Mouse (Mus musculus): Measurements from ENCODE around the gene Mad2l1bp. TPM values are rescaled to one million over a fixed set of nuclear protein-coding genes. Genes with fewer than 3 reads are reported as not detected.

The Mad2l1bp gene
- polyA plus RNA-seq, 1 experiment from 2014 or later = 29.3 TPM

DNA sequence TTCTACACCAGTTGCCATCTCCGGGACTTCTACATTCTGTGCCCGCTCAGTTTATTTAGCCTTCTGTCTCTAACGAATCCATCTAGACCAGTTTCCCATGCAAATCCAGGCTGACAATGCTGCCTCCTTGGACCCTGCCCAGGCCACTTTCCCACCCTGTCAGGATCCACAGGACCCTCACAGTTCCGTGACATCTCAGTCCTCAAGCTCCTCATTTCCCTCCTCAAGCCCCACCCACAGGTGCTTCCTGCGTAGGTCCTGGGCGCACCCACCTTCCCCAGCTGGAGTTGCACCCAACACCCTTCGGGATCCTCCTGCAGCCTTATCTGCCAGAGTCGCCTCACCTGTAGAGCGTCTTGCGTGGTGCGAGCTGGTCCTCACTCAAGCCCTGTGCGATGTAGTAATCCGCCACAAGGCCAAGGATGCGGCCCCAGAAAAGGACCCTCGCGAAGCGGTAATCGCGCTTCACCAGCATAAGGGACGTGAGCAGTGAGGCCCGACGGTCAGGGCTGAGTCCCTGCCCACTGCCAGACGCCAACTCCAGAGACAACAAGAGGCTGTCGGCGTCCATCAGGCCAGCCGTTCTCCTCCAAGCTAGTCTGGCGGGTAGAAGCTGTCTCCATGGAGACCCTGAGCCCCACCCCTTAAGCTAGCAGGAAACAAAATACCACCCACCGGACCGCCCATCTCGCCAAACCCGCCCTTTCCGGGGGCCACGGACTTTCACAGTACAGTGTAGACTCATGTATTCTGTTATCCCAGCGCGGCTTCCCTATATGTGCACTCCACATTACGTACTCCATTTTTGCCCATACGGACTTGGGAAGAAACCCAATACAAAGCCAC is 9.6 kb downstream of the Mad2l1bp start, which contains the start of gene Rsph9:
Gene Rsph9, minus strand, starts transcription at position 639 of the 846 bp plus-strand sequence.
- H3K27ac ChIP-seq (replicated peaks) = no peak within 1 kb of the TSS
- H3K4me3 ChIP-seq = peak within 1 kb of the TSS; percentile 51
- H3K4me2 ChIP-seq (replicated peaks) = peak within 1 kb of the TSS; percentile 61
- no peaks in the 10 kb centered on the region; the same call in 1 of the 2 replicates for H3K27me3 ChIP-seq
- no peaks in the 10 kb centered on the region for H3K9me3 ChIP-seq
- peaks cover 16% of the 10 kb centered on the region for H3K4me1 ChIP-seq
- H3K36me3 ChIP-seq = peaks cover 32% of the 10 kb centered on the region
- H3K9ac ChIP-seq (replicated peaks) = peak within 1 kb of the TSS; percentile 57
- WGBS = 6% methylated on average over 37 of the region's 37 CpGs
- peak; percentile 97 for ATAC-seq (ENCODE audit: low FRiP score, low read depth)

DNA sequence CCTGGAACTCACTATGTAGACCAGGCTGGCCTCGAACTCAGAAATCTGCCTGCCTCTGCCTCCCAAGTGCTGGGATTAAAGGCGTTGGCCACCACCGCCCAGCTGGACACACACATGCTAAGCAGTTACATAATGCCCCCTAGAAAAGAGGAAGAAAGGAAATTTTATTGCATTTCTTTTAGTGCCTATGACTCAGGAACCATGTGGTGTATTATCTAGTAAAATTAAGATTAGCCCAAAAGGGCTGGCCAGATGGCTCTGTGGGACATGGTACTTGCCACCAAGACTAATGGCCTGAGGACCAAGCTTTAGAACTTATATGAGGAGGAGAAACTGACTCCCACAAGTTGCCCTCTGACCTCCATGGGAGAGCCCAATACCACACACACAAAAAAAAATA is 13.5 kb downstream of the Mad2l1bp start:
- no peak overlapping the region for H3K9ac ChIP-seq (replicated peaks)
- peaks cover 16% of the 10 kb centered on the region for H3K4me1 ChIP-seq
- peaks cover 4% of the 10 kb centered on the region for H3K36me3 ChIP-seq
- WGBS = 88% methylated on average over 3 of the region's 3 CpGs
- H3K4me3 ChIP-seq = no peak overlapping the region
- no peak overlapping the region for H3K4me2 ChIP-seq (replicated peaks)
- ATAC-seq (ENCODE audit: low FRiP score, low read depth) = no peak
- H3K9me3 ChIP-seq = no peaks in the 10 kb centered on the region
- H3K27me3 ChIP-seq = no peaks in the 10 kb centered on the region; the same call in 1 of the 2 replicates
- H3K27ac ChIP-seq (replicated peaks) = no peak overlapping the region

DNA sequence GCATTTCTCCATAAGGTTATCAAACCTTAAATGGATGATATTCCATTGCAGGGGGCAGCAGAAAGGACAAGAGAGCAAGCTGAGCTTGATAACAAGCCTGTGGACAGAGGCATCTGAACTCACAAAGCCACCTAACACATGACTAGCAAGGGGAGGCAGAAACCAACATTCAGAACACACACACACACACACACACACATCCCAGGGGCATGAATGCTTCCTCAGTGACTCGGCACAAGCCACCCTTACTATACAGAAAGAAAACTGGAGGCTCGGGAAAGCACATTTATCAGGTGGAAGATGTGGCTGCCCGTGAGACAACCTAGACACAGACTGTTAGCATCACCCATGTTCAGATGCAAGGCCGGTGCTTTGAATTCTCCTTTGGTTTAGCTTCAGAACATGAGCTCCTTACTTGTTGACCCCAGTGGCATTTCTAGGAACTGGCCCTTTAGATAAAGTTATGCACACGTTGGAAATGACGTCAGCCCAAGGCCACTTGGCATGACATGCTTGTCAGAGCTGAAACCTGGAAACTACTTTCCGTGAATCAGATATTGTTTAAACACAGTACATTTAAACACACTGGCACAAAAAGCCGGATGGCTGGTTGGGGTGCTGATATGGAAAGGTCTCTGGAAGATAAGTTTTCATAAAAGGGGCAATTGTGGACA is 14.7 kb downstream of the Mad2l1bp start:
- WGBS = 85% methylated on average over 8 of the region's 8 CpGs
- Histone ChIP-seq H3K4me2 (replicated peaks) (no peak overlapping the region), H3K4me3 (no peak overlapping the region), H3K27me3 (no peaks in the 10 kb centered on the region; the same call in 1 of the 2 replicates), H3K4me1 (peaks cover 10% of the 10 kb centered on the region), H3K36me3 (peaks cover 4% of the 10 kb centered on the region), H3K27ac (replicated peaks) (no peak overlapping the region), H3K9ac (replicated peaks) (no peak overlapping the region), H3K9me3 (no peaks in the 10 kb centered on the region)
- no peak for ATAC-seq (ENCODE audit: low FRiP score, low read depth)

DNA sequence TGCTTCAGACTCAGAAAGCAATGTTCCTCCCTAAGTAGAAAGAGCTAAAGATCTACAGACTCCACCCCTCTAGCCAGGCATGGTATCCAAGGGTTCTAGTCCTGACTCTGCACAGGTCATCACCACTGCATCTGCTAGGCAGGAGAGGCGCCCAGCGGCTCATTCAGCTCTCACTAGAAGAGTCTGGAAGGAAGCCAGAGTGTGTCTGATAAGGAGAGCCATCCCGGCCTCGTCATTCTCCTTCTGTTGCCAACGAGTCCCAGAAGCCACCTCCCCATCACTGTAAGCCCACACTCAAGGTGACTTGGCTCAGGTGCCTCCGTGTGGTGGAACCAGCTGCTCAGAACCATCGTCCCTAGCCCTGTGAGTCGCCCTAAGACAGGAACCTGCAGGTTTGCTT is 20.5 kb downstream of the Mad2l1bp start:
- Histone ChIP-seq H3K9ac (replicated peaks) (no peak overlapping the region), H3K4me3 (no peak overlapping the region), H3K9me3 (no peaks in the 10 kb centered on the region), H3K36me3 (peaks cover 33% of the 10 kb centered on the region), H3K4me1 (peaks cover 4% of the 10 kb centered on the region), H3K27ac (replicated peaks) (no peak overlapping the region), H3K4me2 (replicated peaks) (no peak overlapping the region), H3K27me3 (no peaks in the 10 kb centered on the region)
- 84% methylated on average over 8 of the region's 8 CpGs for WGBS
- no peak for ATAC-seq (ENCODE audit: low FRiP score, low read depth)

DNA sequence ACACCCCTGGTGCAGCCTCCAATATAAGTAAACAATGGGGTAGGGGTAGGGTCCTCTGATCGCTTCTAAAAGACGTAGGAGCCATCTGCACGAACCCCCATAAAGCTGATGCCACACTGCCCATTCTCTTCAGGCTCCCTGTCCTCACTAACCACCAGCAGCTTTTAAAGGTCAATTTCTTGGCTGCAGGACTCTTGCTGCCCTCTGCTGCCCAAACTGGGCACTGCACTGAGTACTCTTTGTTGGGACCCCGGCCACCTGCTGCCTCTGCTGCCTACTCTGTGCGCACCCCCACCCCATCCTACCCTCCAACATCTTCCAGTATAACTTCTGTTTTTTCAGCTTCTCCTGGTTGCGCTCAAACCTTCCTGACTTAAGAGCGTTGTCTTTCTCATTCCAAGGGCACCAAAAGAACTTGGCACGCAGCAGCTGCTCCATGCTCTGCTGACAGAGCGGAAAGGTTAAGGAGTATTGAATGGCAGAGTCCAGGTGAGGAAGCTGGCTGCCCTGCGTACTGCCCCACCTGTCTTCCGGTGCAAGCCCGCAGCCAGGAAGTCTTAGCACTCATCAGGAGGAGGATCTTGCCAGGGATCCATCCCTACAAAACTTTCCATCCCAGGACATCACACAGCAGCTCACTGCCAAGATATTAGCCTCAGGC is 21.2 kb downstream of the Mad2l1bp start:
- Histone ChIP-seq H3K27ac (replicated peaks) (no peak overlapping the region), H3K4me1 (peaks cover 4% of the 10 kb centered on the region), H3K9ac (replicated peaks) (0 out of 2 replicates have a peak overlapping the region, but pooled peaks have one; percentile 4), H3K27me3 (no peaks in the 10 kb centered on the region), H3K9me3 (no peaks in the 10 kb centered on the region), H3K36me3 (peaks cover 39% of the 10 kb centered on the region), H3K4me3 (no peak overlapping the region), H3K4me2 (replicated peaks) (no peak overlapping the region)
- peak; percentile 65; the same call in 1 of the 2 replicates for ATAC-seq (ENCODE audit: low FRiP score, low read depth)
- 15% methylated on average over 12 of the region's 12 CpGs for WGBS

DNA sequence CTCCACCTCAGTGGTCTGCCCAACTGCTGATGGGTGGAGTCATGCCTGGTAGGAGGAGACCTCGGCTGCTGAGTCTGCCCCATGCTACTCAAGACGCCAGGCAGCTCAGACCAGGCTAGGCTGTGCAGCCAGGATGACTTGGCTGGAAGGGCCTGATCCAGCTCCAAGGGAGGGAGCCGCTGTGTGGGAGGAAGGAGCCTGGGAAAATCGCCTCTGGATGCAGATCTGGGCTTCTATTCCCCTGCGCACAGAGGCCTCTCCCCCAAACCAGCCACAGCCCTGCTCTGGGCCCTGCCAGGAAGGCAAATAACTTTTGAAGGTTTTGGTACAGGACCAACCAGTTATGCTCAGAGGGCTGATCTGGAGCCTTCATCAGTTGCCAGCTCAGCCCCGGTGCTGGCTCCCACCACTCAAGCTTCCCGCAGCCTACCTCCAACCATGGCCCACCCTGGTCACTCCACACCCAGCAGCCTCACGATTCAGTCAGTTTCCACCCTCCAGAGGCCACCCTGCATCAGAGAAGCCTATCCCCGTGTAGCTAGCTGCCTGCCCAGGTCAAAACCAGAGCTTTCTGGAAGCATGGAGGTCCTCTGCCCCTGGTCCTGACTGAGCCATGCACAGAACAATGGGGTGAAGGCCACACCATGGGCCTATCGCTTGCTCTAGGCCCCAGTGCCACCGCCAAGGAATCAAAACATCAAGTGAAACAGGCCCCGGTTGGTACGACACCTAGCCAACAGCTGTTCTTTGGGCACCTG is 23.4 kb downstream of the Mad2l1bp start:
- H3K9ac ChIP-seq (replicated peaks) = no peak overlapping the region
- no peak overlapping the region for H3K4me2 ChIP-seq (replicated peaks)
- H3K27me3 ChIP-seq = no peaks in the 10 kb centered on the region
- peaks cover 58% of the 10 kb centered on the region for H3K36me3 ChIP-seq
- H3K27ac ChIP-seq (replicated peaks) = no peak overlapping the region
- WGBS = 77% methylated on average over 13 of the region's 13 CpGs
- H3K4me1 ChIP-seq = peaks cover 4% of the 10 kb centered on the region
- H3K4me3 ChIP-seq = no peak overlapping the region
- ATAC-seq (ENCODE audit: low FRiP score, low read depth) = no peak
- H3K9me3 ChIP-seq = no peaks in the 10 kb centered on the region

DNA sequence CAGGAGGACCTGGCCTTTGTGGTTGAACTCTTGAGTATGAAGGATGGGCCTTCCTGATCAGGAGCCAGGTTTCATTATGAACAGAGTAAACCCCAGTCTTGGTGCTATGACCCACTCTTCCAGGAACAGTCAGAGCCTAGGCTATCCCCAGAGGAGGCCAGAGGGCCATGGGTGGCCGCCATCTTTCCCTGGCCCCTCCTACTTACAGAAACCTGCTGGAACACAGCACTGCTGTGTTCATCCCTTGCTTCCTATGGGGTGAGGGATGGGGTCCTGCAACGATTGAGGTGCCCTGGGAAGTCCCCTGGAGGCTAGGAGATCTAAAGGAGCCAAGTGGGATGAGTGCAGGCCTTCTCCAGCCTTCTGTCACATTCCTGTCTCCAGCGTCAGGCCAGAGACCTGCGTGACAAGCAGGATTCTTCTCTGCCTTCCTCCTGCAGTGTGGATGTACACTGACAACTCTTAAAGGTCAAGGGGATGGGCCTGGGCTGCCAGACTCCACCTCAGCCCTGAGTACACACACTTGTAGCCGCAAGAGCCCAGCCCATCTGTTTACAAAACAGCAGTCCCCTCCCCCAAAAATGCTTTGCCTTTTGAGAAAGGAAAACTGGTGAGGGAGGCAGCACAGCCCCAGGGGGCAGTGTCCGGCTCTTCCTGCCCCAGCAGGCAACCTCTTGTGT is 25.4 kb downstream of the Mad2l1bp start:
- no peaks in the 10 kb centered on the region for H3K27me3 ChIP-seq
- no peak overlapping the region for H3K4me3 ChIP-seq
- no peak overlapping the region for H3K9ac ChIP-seq (replicated peaks)
- H3K27ac ChIP-seq (replicated peaks) = no peak overlapping the region
- no peak for ATAC-seq (ENCODE audit: low FRiP score, low read depth)
- 87% methylated on average over 6 of the region's 6 CpGs for WGBS
- H3K4me2 ChIP-seq (replicated peaks) = no peak overlapping the region
- no peaks in the 10 kb centered on the region for H3K9me3 ChIP-seq
- H3K36me3 ChIP-seq = peaks cover 77% of the 10 kb centered on the region
- peaks cover 4% of the 10 kb centered on the region for H3K4me1 ChIP-seq

DNA sequence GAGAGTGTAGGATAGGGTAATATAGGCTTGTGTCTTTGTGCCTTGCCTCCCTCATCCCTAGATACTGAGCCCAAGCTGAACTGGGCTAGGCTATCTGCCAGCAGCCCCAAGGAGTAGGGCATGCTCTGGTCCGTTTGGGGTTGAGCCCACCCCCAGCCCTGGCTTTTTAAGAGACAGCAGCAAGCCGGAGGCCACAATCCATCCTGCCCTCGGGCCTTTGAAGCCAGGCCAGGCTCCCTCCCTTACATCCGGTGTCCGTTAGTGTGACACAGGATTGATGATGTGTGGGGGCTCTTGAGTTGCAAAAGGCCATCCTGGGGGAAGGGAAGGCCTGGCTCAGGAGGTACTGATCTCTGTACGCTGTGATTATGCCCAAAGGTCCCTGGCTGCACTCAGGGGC is 26.7 kb downstream of the Mad2l1bp start:
- Histone ChIP-seq H3K27me3 (no peaks in the 10 kb centered on the region), H3K4me1 (no peaks in the 10 kb centered on the region), H3K9ac (replicated peaks) (no peak overlapping the region), H3K9me3 (no peaks in the 10 kb centered on the region), H3K27ac (replicated peaks) (no peak overlapping the region), H3K4me2 (replicated peaks) (no peak overlapping the region), H3K4me3 (no peak overlapping the region), H3K36me3 (peaks cover 88% of the 10 kb centered on the region)
- 89% methylated on average over 6 of the region's 6 CpGs for WGBS
- ATAC-seq (ENCODE audit: low FRiP score, low read depth) = no peak

DNA sequence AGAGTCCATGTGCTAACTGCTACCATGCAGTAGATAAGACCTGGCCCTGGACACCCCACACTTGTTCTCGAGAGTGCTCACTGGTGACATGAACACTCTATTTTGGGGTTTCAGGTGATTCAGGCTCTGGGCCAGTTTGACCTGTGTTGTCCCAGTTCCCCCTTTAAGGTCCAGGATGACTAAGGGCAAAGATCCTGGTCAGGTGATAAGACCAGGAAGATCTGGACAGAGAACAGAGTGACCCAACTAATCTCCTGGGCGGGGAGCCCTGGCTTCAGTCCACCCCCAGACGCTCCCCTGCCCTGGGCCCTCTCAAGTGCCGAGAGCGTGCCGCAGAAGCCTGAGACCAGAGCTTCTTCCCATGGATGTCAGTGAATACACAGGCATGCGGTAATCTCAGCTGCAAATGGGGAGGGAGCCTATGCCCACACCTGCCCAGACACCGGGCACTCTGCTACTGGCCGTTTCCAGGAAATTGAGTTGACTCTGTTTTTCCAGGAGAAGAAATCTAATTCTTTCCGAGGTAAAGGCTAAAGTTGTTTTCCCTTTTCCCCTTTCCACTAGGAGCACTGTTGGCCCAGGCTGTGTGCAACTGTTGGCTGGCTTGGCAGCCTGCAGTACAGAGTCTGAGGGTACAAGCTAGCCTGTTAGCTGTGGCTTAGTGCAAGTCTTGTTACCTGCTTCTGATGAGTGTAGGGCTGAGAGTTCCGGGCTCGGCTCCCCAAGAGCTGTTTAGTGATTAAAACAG is 29.2 kb downstream of the Mad2l1bp start:
- no peaks in the 10 kb centered on the region for H3K4me1 ChIP-seq
- H3K36me3 ChIP-seq = peaks cover 88% of the 10 kb centered on the region
- H3K9ac ChIP-seq (replicated peaks) = no peak overlapping the region
- H3K4me2 ChIP-seq (replicated peaks) = no peak overlapping the region
- ATAC-seq (ENCODE audit: low FRiP score, low read depth) = no peak
- 90% methylated on average over 12 of the region's 12 CpGs for WGBS
- no peaks in the 10 kb centered on the region for H3K27me3 ChIP-seq
- H3K4me3 ChIP-seq = no peak overlapping the region
- no peaks in the 10 kb centered on the region for H3K9me3 ChIP-seq
- H3K27ac ChIP-seq (replicated peaks) = no peak overlapping the region

DNA sequence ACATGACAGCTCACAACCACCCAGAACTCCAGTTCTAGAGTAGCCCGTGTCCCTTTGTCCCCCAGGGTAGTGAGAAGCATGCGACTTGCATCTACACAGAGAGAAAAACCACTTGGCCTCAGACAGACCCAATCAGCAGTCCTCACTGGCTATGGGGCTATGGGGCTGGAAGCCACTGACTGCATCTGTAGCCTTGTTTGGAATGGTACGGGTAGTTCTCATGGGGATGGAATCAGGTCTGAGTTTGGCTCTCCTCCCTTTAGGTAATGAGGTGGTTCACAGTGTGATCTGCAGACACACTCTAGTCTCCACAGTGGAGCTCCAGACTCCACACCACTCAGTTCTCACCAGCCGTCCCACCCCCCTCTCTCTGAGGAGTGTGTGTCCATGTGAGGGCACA is 30.1 kb downstream of the Mad2l1bp start:
- H3K9ac ChIP-seq (replicated peaks) = no peak overlapping the region
- H3K4me1 ChIP-seq = no peaks in the 10 kb centered on the region
- no peak overlapping the region for H3K4me3 ChIP-seq
- no peaks in the 10 kb centered on the region for H3K9me3 ChIP-seq
- no peak overlapping the region for H3K4me2 ChIP-seq (replicated peaks)
- no peak overlapping the region for H3K27ac ChIP-seq (replicated peaks)
- H3K36me3 ChIP-seq = peaks cover 88% of the 10 kb centered on the region
- no peak for ATAC-seq (ENCODE audit: low FRiP score, low read depth)
- WGBS = 93% methylated on average over 4 of the region's 4 CpGs
- H3K27me3 ChIP-seq = no peaks in the 10 kb centered on the region

All from midbrain, embryonic 12.5 days (tissue).